Mouse (Mus musculus) hindbrain, embryonic 10.5 days (tissue): ENCODE measurements at regions not wholly inside any gene's neighbourhood (a gene's known extent, or its start where the extent isn't known, plus 50 kb on each side); places are given as distances from the start of the nearest gene placed in this dataset.

Source experiments
- DNase-seq: peaks from one replicate; pipeline ENCODE4 v3.0.0-alpha.2; 2017; ENCODE audit warnings: low spot score
- H3K27ac ChIP-seq: fragments of 300-500 bp; sonication (generic); 2 replicates; pipeline ENCODE4 v1.5.1; 2016; ENCODE audit warnings: mild to moderate bottlenecking, moderate library complexity
- H3K27me3 ChIP-seq: fragments of 300-500 bp; sonication (generic); 2 replicates; pipeline ENCODE4 v1.6.1; 2016; ENCODE audit warnings: mild to moderate bottlenecking; ENCODE audit not compliant: poor library complexity, insufficient read depth, severe bottlenecking
- H3K36me3 ChIP-seq: fragments of 300-500 bp; sonication (generic); 2 replicates; pipeline ENCODE4 v1.6.1; 2016; ENCODE audit warnings: mild to moderate bottlenecking, moderate library complexity
- H3K4me1 ChIP-seq: fragments of 300-500 bp; sonication (generic); replicated peaks from 2 replicates; pipeline ENCODE4 v1.6.1; 2016; ENCODE audit warnings: mild to moderate bottlenecking
- H3K4me3 ChIP-seq: fragments of 300-500 bp; sonication (generic); 2 replicates; pipeline ENCODE4 v1.5.1; 2016; ENCODE audit warnings: mild to moderate bottlenecking, moderate library complexity
- H3K9me3 ChIP-seq: fragments of 300-500 bp; sonication (generic); 2 replicates; pipeline ENCODE4 v1.6.1; 2016; ENCODE audit warnings: mild to moderate bottlenecking, moderate library complexity
- WGBS: fragments of 180-500 bp; shearing (Covaris S2); methylation state at CpG from one replicate; pipeline ENCODE4 v1.1.7; 2016; 5-methylcytosine and 5-hydroxymethylcytosine counted together

- Histone ChIP-seq H3K4me3 (no peak overlapping the region), H3K27me3 (peaks cover 36% of the 10 kb centered on the region), H3K9me3 (no peaks in the 10 kb centered on the region), H3K27ac (no peak overlapping the region), H3K4me1 (peaks cover 42% of the 10 kb centered on the region), H3K36me3 (no peaks in the 10 kb centered on the region)
- WGBS = 64% methylated on average over 17 of the region's 18 CpGs
- no peak for DNase-seq
Observed at GRCm38 (mm10) chr9:31684099-31684811, 220.0 kb upstream of the Tmem45b start.

- peak; percentile 38 for DNase-seq
- no peaks in the 10 kb centered on the region for H3K9me3 ChIP-seq
- H3K27me3 ChIP-seq = peaks cover 32% of the 10 kb centered on the region
- H3K4me1 ChIP-seq = peaks cover 36% of the 10 kb centered on the region
- no peaks in the 10 kb centered on the region for H3K36me3 ChIP-seq
- 3% methylated on average over 19 of the region's 19 CpGs for WGBS
- H3K27ac ChIP-seq = 0 out of 2 replicates have a peak overlapping the region, but pooled peaks have one; percentile 40
- peak overlapping the region; percentile 30; the same call in 1 of the 2 replicates for H3K4me3 ChIP-seq
Observed at GRCm38 (mm10) chr9:31683302-31684081, 219.2 kb upstream of the Tmem45b start.

GRCm38 (mm10) chr9:31682893-31683292, 218.6 kb upstream of the Tmem45b start:
- peaks cover 32% of the 10 kb centered on the region for H3K27me3 ChIP-seq
- peak overlapping the region; percentile 30; the same call in 1 of the 2 replicates for H3K4me3 ChIP-seq
- H3K36me3 ChIP-seq = no peaks in the 10 kb centered on the region
- 36% methylated on average over 6 of the region's 6 CpGs for WGBS
- no peak overlapping the region for H3K27ac ChIP-seq
- DNase-seq = no peak
- peaks cover 30% of the 10 kb centered on the region for H3K4me1 ChIP-seq
- no peaks in the 10 kb centered on the region for H3K9me3 ChIP-seq

GRCm38 (mm10) chr9:31677150-31677549, 212.9 kb upstream of the Tmem45b start:
- no peak overlapping the region for H3K27ac ChIP-seq
- DNase-seq = no peak
- no peaks in the 10 kb centered on the region for H3K36me3 ChIP-seq
- H3K9me3 ChIP-seq = no peaks in the 10 kb centered on the region
- H3K4me3 ChIP-seq = no peak overlapping the region
- H3K4me1 ChIP-seq = peaks cover under 1% of the 10 kb centered on the region; the same call in 1 of the 2 replicates
- peaks cover 8% of the 10 kb centered on the region; the same call in 1 of the 2 replicates for H3K27me3 ChIP-seq

GRCm38 (mm10) chr9:31659026-31659425, 194.8 kb upstream of the Tmem45b start:
- Histone ChIP-seq H3K27me3 (no peaks in the 10 kb centered on the region), H3K4me3 (no peak overlapping the region), H3K9me3 (no peaks in the 10 kb centered on the region), H3K36me3 (no peaks in the 10 kb centered on the region), H3K27ac (no peak overlapping the region), H3K4me1 (no peaks in the 10 kb centered on the region)
- WGBS = 80% methylated on average over 2 of the region's 2 CpGs
- no peak for DNase-seq

GRCm38 (mm10) chr9:31657612-31658011, 193.3 kb upstream of the Tmem45b start:
- no peak overlapping the region for H3K4me3 ChIP-seq
- no peaks in the 10 kb centered on the region for H3K36me3 ChIP-seq

GRCm38 (mm10) chr9:31656676-31657075, 192.4 kb upstream of the Tmem45b start:
- no peak overlapping the region for H3K4me3 ChIP-seq
- H3K27me3 ChIP-seq = no peaks in the 10 kb centered on the region
- DNase-seq = no peak
- no peaks in the 10 kb centered on the region for H3K9me3 ChIP-seq
- H3K36me3 ChIP-seq = no peaks in the 10 kb centered on the region
- no peak overlapping the region for H3K27ac ChIP-seq
- WGBS = 89% methylated on average over 11 of the region's 11 CpGs
- no peaks in the 10 kb centered on the region for H3K4me1 ChIP-seq

More at GRCm38 (mm10) chr9:31657612-31658011, 193.3 kb upstream of the Tmem45b start:
- Histone ChIP-seq H3K27ac (no peak overlapping the region), H3K9me3 (no peaks in the 10 kb centered on the region), H3K27me3 (no peaks in the 10 kb centered on the region), H3K4me1 (no peaks in the 10 kb centered on the region)
- DNase-seq = no peak
- 92% methylated on average over 4 of the region's 4 CpGs for WGBS

- H3K36me3 ChIP-seq = no peaks in the 10 kb centered on the region
- H3K27ac ChIP-seq = no peak overlapping the region
- 85% methylated on average over 6 of the region's 6 CpGs for WGBS
- no peaks in the 10 kb centered on the region for H3K27me3 ChIP-seq
- H3K9me3 ChIP-seq = no peaks in the 10 kb centered on the region
- H3K4me1 ChIP-seq = no peaks in the 10 kb centered on the region
- DNase-seq = no peak
- no peak overlapping the region for H3K4me3 ChIP-seq
Observed at GRCm38 (mm10) chr9:31654747-31655146, 190.5 kb upstream of the Tmem45b start.

GRCm38 (mm10) chr9:31654213-31654612, 190.0 kb upstream of the Tmem45b start:
- no peaks in the 10 kb centered on the region for H3K4me1 ChIP-seq
- H3K4me3 ChIP-seq = no peak overlapping the region
- H3K9me3 ChIP-seq = no peaks in the 10 kb centered on the region
- H3K27ac ChIP-seq = no peak overlapping the region
- 94% methylated on average over 7 of the region's 7 CpGs for WGBS
- no peaks in the 10 kb centered on the region for H3K27me3 ChIP-seq
- no peaks in the 10 kb centered on the region for H3K36me3 ChIP-seq
- DNase-seq = no peak

GRCm38 (mm10) chr9:31653788-31654187, 189.5 kb upstream of the Tmem45b start:
- Histone ChIP-seq H3K4me1 (no peaks in the 10 kb centered on the region), H3K27ac (no peak overlapping the region), H3K36me3 (no peaks in the 10 kb centered on the region), H3K4me3 (no peak overlapping the region), H3K27me3 (no peaks in the 10 kb centered on the region), H3K9me3 (no peaks in the 10 kb centered on the region)
- 94% methylated on average over 3 of the region's 3 CpGs for WGBS
- no peak for DNase-seq

GRCm38 (mm10) chr9:31650362-31651130, 186.3 kb upstream of the Tmem45b start:
- DNase-seq = no peak
- 91% methylated on average over 10 of the region's 10 CpGs for WGBS
- Histone ChIP-seq H3K4me3 (no peak overlapping the region), H3K27ac (no peak overlapping the region), H3K27me3 (no peaks in the 10 kb centered on the region), H3K9me3 (no peaks in the 10 kb centered on the region), H3K4me1 (no peaks in the 10 kb centered on the region), H3K36me3 (no peaks in the 10 kb centered on the region)

- no peaks in the 10 kb centered on the region for H3K4me1 ChIP-seq
- H3K36me3 ChIP-seq = no peaks in the 10 kb centered on the region
- no peaks in the 10 kb centered on the region for H3K27me3 ChIP-seq
- H3K27ac ChIP-seq = no peak overlapping the region
- no peak for DNase-seq
- no peaks in the 10 kb centered on the region for H3K9me3 ChIP-seq
- no peak overlapping the region for H3K4me3 ChIP-seq
- 93% methylated on average over 5 of the region's 5 CpGs for WGBS
Observed at GRCm38 (mm10) chr9:31649073-31649472, 184.8 kb upstream of the Tmem45b start.

GRCm38 (mm10) chr9:31648551-31648950, 184.3 kb upstream of the Tmem45b start:
- no peaks in the 10 kb centered on the region for H3K4me1 ChIP-seq
- no peak overlapping the region for H3K27ac ChIP-seq
- 80% methylated on average over 9 of the region's 9 CpGs for WGBS
- no peak for DNase-seq
- H3K9me3 ChIP-seq = no peaks in the 10 kb centered on the region
- no peak overlapping the region for H3K4me3 ChIP-seq
- H3K27me3 ChIP-seq = no peaks in the 10 kb centered on the region
- no peaks in the 10 kb centered on the region for H3K36me3 ChIP-seq
